Mouse (Mus musculus) hindbrain, embryonic 15.5 days (tissue): ENCODE results near the gene Tmem97. TPM values are rescaled to one million over a fixed set of nuclear protein-coding genes. Genes with fewer than 3 reads are reported as not detected.

Experiments used
- ATAC-seq: fragments of 200-750 bp; cut with Nextera tagmentation; 2 replicates; pipeline ENCODE4 v1.8.0; 2017; ENCODE audit warnings: low read depth, moderate number of reproducible peaks, moderate TSS enrichment; ENCODE audit not compliant: low FRiP score
- H3K27ac ChIP-seq: fragments of 300-500 bp; sonication (generic); replicated peaks from 2 replicates; pipeline ENCODE4 v1.5.1; 2015; ENCODE audit warnings: mild to moderate bottlenecking, inconsistent platforms
- H3K27me3 ChIP-seq: fragments of 300-500 bp; sonication (generic); 2 replicates; pipeline ENCODE4 v1.6.1; 2015; ENCODE audit warnings: control low read depth, inconsistent platforms
- H3K36me3 ChIP-seq: fragments of 300-500 bp; sonication (generic); 2 replicates; pipeline ENCODE4 v1.6.1; 2015; ENCODE audit warnings: control low read depth, inconsistent platforms
- H3K4me1 ChIP-seq: fragments of 300-500 bp; sonication (generic); replicated peaks from 2 replicates; pipeline ENCODE4 v1.6.1; 2015; ENCODE audit warnings: control low read depth, inconsistent platforms
- H3K4me2 ChIP-seq: fragments of 300-500 bp; sonication (generic); 2 replicates; pipeline ENCODE4 v1.6.1; 2015; ENCODE audit warnings: moderate library complexity, mild to moderate bottlenecking, inconsistent platforms
- H3K4me3 ChIP-seq: fragments of 300-500 bp; sonication (generic); 2 replicates; pipeline ENCODE4 v1.5.1; 2015; ENCODE audit warnings: mild to moderate bottlenecking, inconsistent platforms
- H3K9ac ChIP-seq: fragments of 300-500 bp; sonication (generic); 2 replicates; pipeline ENCODE4 v1.6.1; 2015; ENCODE audit warnings: inconsistent platforms
- H3K9me3 ChIP-seq: fragments of 300-500 bp; sonication (generic); 2 replicates; pipeline ENCODE4 v1.6.1; 2016; ENCODE audit warnings: control low read depth, inconsistent platforms
- WGBS: fragments of 180-500 bp; shearing (Covaris S2); methylation state at CpG from one replicate; pipeline ENCODE4 v1.1.7; 2015; 5-methylcytosine and 5-hydroxymethylcytosine counted together
- polyA plus RNA-seq: library from polyadenylated mRNA; unstranded; fragments of >200 nt; fragmentation: Nextera tagmentation; extraction: Ambion mirVana; gene quantifications from 2 replicates; pipeline ENCODE4 v1.2.1, GENCODE M21; 2015

The Tmem97 gene
- polyA plus RNA-seq, 1 experiment from 2014 or later: 45.7 TPM

- no peak overlapping the region for H3K4me3 ChIP-seq
- peaks cover 4% of the 10 kb centered on the region; the same call in 1 of the 2 replicates for H3K36me3 ChIP-seq
- H3K9me3 ChIP-seq: no peaks in the 10 kb centered on the region
- no peak overlapping the region for H3K9ac ChIP-seq
- 0 out of 2 replicates have a peak, but pooled peaks cover 8% of the 10 kb centered on the region for H3K27me3 ChIP-seq
- WGBS: 83% methylated on average over 20 of the region's 20 CpGs
- peaks cover 13% of the 10 kb centered on the region for H3K4me1 ChIP-seq
- no peak overlapping the region for H3K27ac ChIP-seq
- H3K4me2 ChIP-seq: no peak overlapping the region
- no peak for ATAC-seq
Measured at GRCm38 (mm10) chr11:78501529-78501928, 49.0 kb downstream of the Tmem97 start.

GRCm38 (mm10) chr11:78500623-78501202 lies 49.9 kb downstream of the Tmem97 start:
- Histone ChIP-seq H3K4me3 (peak overlapping the region; percentile 3), H3K27ac (no peak overlapping the region), H3K36me3 (no peaks in the 10 kb centered on the region), H3K4me2 (peak overlapping the region; percentile 7; the same call in 1 of the 2 replicates), H3K9ac (no peak overlapping the region), H3K4me1 (peaks cover 22% of the 10 kb centered on the region), H3K27me3 (0 out of 2 replicates have a peak, but pooled peaks cover 8% of the 10 kb centered on the region), H3K9me3 (no peaks in the 10 kb centered on the region)
- WGBS: 82% methylated on average over 9 of the region's 9 CpGs
- ATAC-seq: no peak

GRCm38 (mm10) chr11:78499543-78499942 lies 51.0 kb downstream of the Tmem97 start:
- H3K9me3 ChIP-seq: no peaks in the 10 kb centered on the region
- 51% methylated on average over 16 of the region's 16 CpGs for WGBS
- ATAC-seq: no peak
- peak overlapping the region; percentile 3; the same call in 1 of the 2 replicates for H3K4me3 ChIP-seq
- H3K36me3 ChIP-seq: no peaks in the 10 kb centered on the region
- no peak overlapping the region for H3K27ac ChIP-seq
- 0 out of 2 replicates have a peak, but pooled peaks cover 8% of the 10 kb centered on the region for H3K27me3 ChIP-seq
- no peak overlapping the region for H3K9ac ChIP-seq
- H3K4me1 ChIP-seq: peaks cover 30% of the 10 kb centered on the region
- H3K4me2 ChIP-seq: no peak overlapping the region

GRCm38 (mm10) chr11:78499004-78499403 lies 51.6 kb downstream of the Tmem97 start, which contains the start of gene Vtn:
Vtn (plus strand) TSS chr11:78499091.
- Histone ChIP-seq H3K4me1 (peaks cover 36% of the 10 kb centered on the region), H3K4me2 (peak within 1 kb of the TSS; percentile 81), H3K9me3 (no peaks in the 10 kb centered on the region), H3K27me3 (0 out of 2 replicates have a peak, but pooled peaks cover 8% of the 10 kb centered on the region), H3K36me3 (no peaks in the 10 kb centered on the region), H3K9ac (peak within 1 kb of the TSS; percentile 53), H3K27ac (peak within 1 kb of the TSS; percentile 96), H3K4me3 (peak within 1 kb of the TSS; percentile 85)
- no peak for ATAC-seq
- 59% methylated on average over 7 of the region's 7 CpGs for WGBS

- peak within 1 kb of the TSS; percentile 96 for H3K27ac ChIP-seq
- no peaks in the 10 kb centered on the region for H3K9me3 ChIP-seq
- H3K4me1 ChIP-seq: peaks cover 36% of the 10 kb centered on the region
- peak within 1 kb of the TSS; percentile 92 for H3K9ac ChIP-seq
- 0 out of 2 replicates have a peak, but pooled peaks cover 8% of the 10 kb centered on the region for H3K27me3 ChIP-seq
- H3K36me3 ChIP-seq: no peaks in the 10 kb centered on the region
- peak; percentile 96 for ATAC-seq
- H3K4me3 ChIP-seq: peak within 1 kb of the TSS; percentile 85
- peak within 1 kb of the TSS; percentile 81 for H3K4me2 ChIP-seq
- 3% methylated on average over 36 of the region's 36 CpGs for WGBS
Measured at GRCm38 (mm10) chr11:78497544-78498522, 52.7 kb downstream of the Tmem97 start, which contains the start of gene Sarm1. Sarm1 (minus strand) TSS chr11:78497754.

- Histone ChIP-seq H3K36me3 (no peaks in the 10 kb centered on the region), H3K9me3 (no peaks in the 10 kb centered on the region), H3K27me3 (0 out of 2 replicates have a peak, but pooled peaks cover 8% of the 10 kb centered on the region), H3K4me2 (peak overlapping the region; percentile 81), H3K4me3 (peak overlapping the region; percentile 85), H3K27ac (peak overlapping the region; percentile 96), H3K9ac (peak overlapping the region; percentile 92), H3K4me1 (peaks cover 36% of the 10 kb centered on the region)
- under 1% methylated on average over 44 of the region's 44 CpGs for whole genome bisulfite sequencing
- ATAC-seq: peak; percentile 83
Measured at GRCm38 (mm10) chr11:78497071-78497541, 53.5 kb downstream of the Tmem97 start.

- H3K9me3 ChIP-seq: no peaks in the 10 kb centered on the region
- ATAC-seq: no peak
- no peak overlapping the region for H3K27ac ChIP-seq
- peak overlapping the region; percentile 85 for H3K4me3 ChIP-seq
- 6% methylated on average over 6 of the region's 6 CpGs for WGBS
- H3K36me3 ChIP-seq: no peaks in the 10 kb centered on the region
- H3K4me1 ChIP-seq: peaks cover 42% of the 10 kb centered on the region
- H3K27me3 ChIP-seq: 0 out of 2 replicates have a peak, but pooled peaks cover 6% of the 10 kb centered on the region
- H3K4me2 ChIP-seq: peak overlapping the region; percentile 81
- H3K9ac ChIP-seq: peak overlapping the region; percentile 92
Measured at GRCm38 (mm10) chr11:78495904-78496303, 54.7 kb downstream of the Tmem97 start.

Other genes starting within 250 kb of the Tmem97 start
- gene Spag5, start 249.2 kb downstream of the Tmem97 start, polyA plus RNA-seq: 9.7 and 14.0 TPM in 2 replicates
- gene Aldoc, start 227.8 kb downstream of the Tmem97 start, polyA plus RNA-seq: 318 and 319 TPM in 2 replicates
- 84.6 and 92.9 TPM in 2 replicates for gene Pigs, start 222.4 kb downstream of the Tmem97 start, polyA plus RNA-seq
- gene Unc119, start 207.3 kb downstream of the Tmem97 start, polyA plus RNA-seq: 88.3 and 94.3 TPM in 2 replicates
- not detected in 2 replicates for gene Foxn1, start 164.2 kb downstream of the Tmem97 start, polyA plus RNA-seq
- not detected in 2 replicates for gene Slc13a2, start 128.6 kb downstream of the Tmem97 start, polyA plus RNA-seq
- 26.0 and 28.4 TPM in 2 replicates for gene Slc46a1, start 85.1 kb downstream of the Tmem97 start, polyA plus RNA-seq
- gene Sarm1, start 53.0 kb downstream of the Tmem97 start, polyA plus RNA-seq: 47.3 and 53.2 TPM in 2 replicates
- 157 and 165 TPM in 2 replicates for gene Vtn, start 51.7 kb downstream of the Tmem97 start, polyA plus RNA-seq
- gene Sebox, start 47.3 kb downstream of the Tmem97 start, polyA plus RNA-seq: 0.12 and 0.14 TPM in 2 replicates
- 88.0 and 91.8 TPM in 2 replicates for gene Tmem199, start 38.6 kb downstream of the Tmem97 start, polyA plus RNA-seq
- gene Poldip2, start 38.6 kb downstream of the Tmem97 start, polyA plus RNA-seq: 181 and 189 TPM in 2 replicates
- 63.0 and 64.6 TPM in 2 replicates for gene Tnfaip1, start 14.4 kb downstream of the Tmem97 start, polyA plus RNA-seq
- 121 and 125 TPM in 2 replicates for gene Ift20, start 14.4 kb downstream of the Tmem97 start, polyA plus RNA-seq
- 22.4 and 24.0 TPM in 2 replicates for gene Nlk, start 146.6 kb upstream of the Tmem97 start, polyA plus RNA-seq
- 28.0 and 28.4 TPM in 2 replicates for gene Ccnq, start 201.0 kb upstream of the Tmem97 start, polyA plus RNA-seq